Comparison of ENCODE assay signal across 11 mouse cellular contexts in the genomic region with DNA sequence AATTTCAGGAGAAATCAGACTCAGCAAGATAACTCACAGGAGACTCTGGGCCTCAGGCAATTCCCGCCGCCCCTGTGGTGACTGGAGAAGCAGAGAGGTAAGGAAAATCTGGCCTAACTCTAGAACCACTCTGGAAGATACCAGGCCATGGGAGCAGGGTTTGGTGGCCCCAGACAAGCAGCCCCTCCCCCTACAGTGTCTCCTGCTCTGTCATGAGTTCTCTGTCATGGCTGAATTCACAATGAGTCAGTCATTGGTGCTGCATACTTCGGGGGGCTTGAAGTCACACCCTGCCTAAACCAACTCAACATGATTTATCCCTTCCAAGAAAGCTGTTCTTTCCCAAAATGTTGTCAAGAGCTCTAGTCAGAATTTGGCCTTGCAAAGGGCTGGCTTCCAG. TPM values are rescaled to one million over a fixed set of nuclear protein-coding genes. Genes with fewer than 3 reads are reported as not detected.
A peak's percentile ranks its signal among the peaks of the same experiment; 100 is the strongest.
DNase-seq lines count a peak whose midpoint lies in the region; ATAC-seq and TF ChIP-seq lines count a peak whose summit lies in the region.
"Had no signal": no experiment of that assay in that cellular context is flagged by ENCODE, and none has a peak within 500 bp of the region (broad histone marks: within the 10 kb centered on the region; RNA-seq: fewer than 3 reads in every experiment).

No protein-coding gene starts in this region.

- no peaks in the 10 kb centered on the region for H3K9me3 ChIP-seq in intestine, postnatal 0 days (ENCODE audit: control insufficient read depth)
- H3K9me3 ChIP-seq: limb, embryonic 15.5 days had no signal

- ATAC-seq in intestine, postnatal 0 days = no peak

- intact Hi-C loops in left cerebral cortex, adult 2 months (cut with DNase I) = no loop called here

- H3K4me1 ChIP-seq in kidney, adult 2 months (ENCODE audit: control insufficient read depth, insufficient read depth, low read length) = peaks cover 78% of the 10 kb centered on the region
- H3K4me1 ChIP-seq in intestine, postnatal 0 days (replicated peaks; ENCODE audit: control insufficient read depth, insufficient read depth, low read length) = peaks cover 32% of the 10 kb centered on the region

- peak overlapping the region; percentile 35 for H3K4me2 ChIP-seq in intestine, postnatal 0 days (replicated peaks; ENCODE audit: low read depth)
- H3K4me2 ChIP-seq: limb, embryonic 15.5 days had no signal

- H3K9ac ChIP-seq in intestine, postnatal 0 days (ENCODE audit: low read depth, low read length) = 0 out of 2 replicates have a peak overlapping the region, but pooled peaks have one; percentile 11
- H3K9ac ChIP-seq: limb, embryonic 15.5 days had no signal

- WGBS in kidney, adult 2 months = 15% methylated on average over 3 of the region's 3 CpGs
- 17% methylated on average over 3 of the region's 3 CpGs for WGBS in intestine, postnatal 0 days

- DNase-seq in adrenal gland, postnatal 14 days = peak; percentile 72
- DNase-seq in adrenal gland, postnatal 4 days (ENCODE audit: low spot score in 2 of 2) = no peak
- DNase-seq in kidney, adult 2 months = no peak
- no peak for DNase-seq in kidney, adult 18-20 months
- peak; percentile 74 for DNase-seq in Muller cell, postnatal 12 days (ENCODE audit: inconsistent ontology term)
- DNase-seq in left cerebral cortex, adult 2 months (ENCODE audit: extremely low spot score in 1 of 2, low spot score in 2 of 2) = no peak
- DNase-seq in right cerebral cortex, adult 18-20 months = no peak
- DNase-seq: cerebellum, adult 11 months had no signal

- TF ChIP-seq POLR2A in kidney, adult 2 months (IDR thresholded peaks at IDR 0.05; ENCODE audit: low read depth, low read length) = no peak

- peak overlapping the region; percentile 10 for H3K27ac ChIP-seq in kidney, adult 2 months (ENCODE audit: insufficient read depth, low read depth, low read length)
- peak overlapping the region; percentile 60 for H3K27ac ChIP-seq in intestine, postnatal 0 days (ENCODE audit: low read depth, low read length)
- no peak overlapping the region for H3K27ac ChIP-seq in left cerebral cortex, adult 2 months

- no peaks in the 10 kb centered on the region for H3K36me3 ChIP-seq in kidney, adult 2 months (ENCODE audit: control insufficient read depth, insufficient read depth, low read length)
- peaks cover 6% of the 10 kb centered on the region; the same call in 1 of the 2 replicates for H3K36me3 ChIP-seq in intestine, postnatal 0 days (ENCODE audit: control insufficient read depth, insufficient read depth)
- H3K36me3 ChIP-seq: limb, embryonic 15.5 days had no signal

- H3K27me3 ChIP-seq in kidney, adult 2 months (replicated peaks; ENCODE audit: control insufficient read depth, insufficient read depth, low read length) = no peaks in the 10 kb centered on the region
- H3K27me3 ChIP-seq in intestine, postnatal 0 days (replicated peaks; ENCODE audit: control insufficient read depth, insufficient read depth, low read length) = no peaks in the 10 kb centered on the region
- H3K27me3 ChIP-seq: limb, embryonic 15.5 days had no signal

- H3K4me3 ChIP-seq in kidney, adult 2 months (ENCODE audit: insufficient read depth, low read depth, low read length) = no peak overlapping the region
- H3K4me3 ChIP-seq in intestine, postnatal 0 days (ENCODE audit: low read depth, low read length) = no peak overlapping the region
- H3K4me3 ChIP-seq in left cerebral cortex, adult 2 months = no peak overlapping the region
- H3K4me3 ChIP-seq: layer of hippocampus, adult 2 months; limb, embryonic 15.5 days had no signal

- no peak for TF ChIP-seq CTCF in kidney, adult 2 months (conservative IDR thresholded peaks at IDR 0.05; ENCODE audit: insufficient read depth, insufficient read length, low read depth, low read length)
- TF ChIP-seq CTCF in intestine, postnatal 0 days (IDR thresholded peaks at IDR 0.05; ENCODE audit: low read depth) = no peak
- no peak for TF ChIP-seq CTCF in left cerebral cortex, adult 2 months (IDR thresholded peaks at IDR 0.05)

RNA-seq across cellular contexts. Expression of a gene that starts 18.3 kb away (rescaled TPM):
- 280 and 301 TPM in 2 replicates for total RNA-seq in adrenal gland, postnatal 14 days (2021)
- 100 to 1,000 TPM; 251 to 311 TPM for total RNA-seq in adrenal gland, postnatal 4 days (2021)
- polyA plus RNA-seq in kidney, adult 2 months (2012; rRNA removed) = 57.7 and 64.1 TPM in 2 replicates
- polyA plus RNA-seq in intestine, postnatal 0 days (2015; fragmentation: Nextera tagmentation; extraction: Ambion mirVana) = 25.7 and 27.7 TPM in 2 replicates
- 10 to 100 TPM; 81.2 to 91.4 TPM for total RNA-seq in left cerebral cortex, adult 2 months (2021)

Comparison
In these comparisons a context has a peak if more than half of its experiments do, and no peak if none do; other contexts are left out.
1. DNase-seq: peak in adrenal gland, postnatal 14 days (single experiment) and Muller cell, postnatal 12 days (single experiment); none in adrenal gland, postnatal 4 days (0 of 2), kidney, adult 2 months (single experiment), kidney, adult 18-20 months (single experiment), left cerebral cortex, adult 2 months (0 of 2) and right cerebral cortex, adult 18-20 months (single experiment).